Mouse (Mus musculus) Muller cell, postnatal 12 days (primary cell): ENCODE measurements around the gene Phb2.
"Not testable (repeated sequence)": the region's sequence is repeated elsewhere in the genome, so short reads cannot be mapped to it uniquely, and the experiment has no call there.

Source experiments
- DNase-seq: peaks from one replicate; pipeline ENCODE4 v3.0.0-alpha.2; 2015; ENCODE audit errors: inconsistent ontology term

The Phb2 gene

DNA sequence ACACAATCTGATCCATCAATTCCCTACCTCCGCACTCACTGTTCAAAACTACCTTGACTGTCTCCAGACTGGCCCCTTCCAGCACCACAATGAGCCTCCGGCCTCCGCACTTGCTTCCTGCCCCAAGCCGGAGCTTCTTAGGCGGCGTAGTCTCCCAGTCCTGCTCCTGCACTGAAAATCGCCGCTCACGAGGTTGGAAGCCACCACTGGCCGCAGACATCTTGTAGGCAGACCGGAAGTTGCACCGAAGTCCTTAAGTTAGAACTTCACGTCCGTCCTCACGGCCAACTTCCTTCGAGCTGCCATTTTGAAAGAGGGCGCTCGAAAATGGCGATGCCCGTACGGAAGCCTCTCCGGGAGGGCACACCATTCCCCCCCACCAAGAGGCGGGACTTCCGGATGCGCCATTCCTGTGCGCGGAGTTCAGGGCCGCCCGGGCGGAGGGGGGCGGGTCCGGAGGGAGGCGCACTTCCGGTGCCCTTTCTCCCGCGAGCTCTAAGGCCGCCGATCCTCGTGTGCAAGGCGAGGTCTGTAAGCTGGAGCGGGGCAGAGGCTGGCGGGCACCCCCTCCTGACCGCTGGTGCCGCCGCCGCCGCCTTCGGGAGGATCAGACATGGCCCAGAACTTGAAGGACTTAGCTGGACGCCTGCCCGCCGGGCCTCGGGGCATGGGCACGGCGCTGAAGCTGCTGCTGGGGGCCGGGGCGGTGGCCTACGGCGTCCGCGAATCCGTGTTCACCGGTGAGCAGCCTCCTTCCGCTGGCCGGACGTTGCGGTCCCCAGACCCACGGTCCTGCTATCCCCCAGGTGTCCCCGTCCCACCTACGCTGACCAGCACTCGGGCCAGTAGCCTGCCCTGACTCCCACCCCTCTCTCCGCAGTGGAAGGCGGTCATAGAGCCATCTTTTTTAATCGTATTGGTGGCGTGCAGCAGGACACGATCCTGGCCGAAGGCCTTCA, at the start of gene Phb2, which contains the start of gene Emg1:
Gene Phb2, plus strand, starts transcription at position 513 of the 959 bp plus-strand sequence.
Gene Emg1, minus strand, starts transcription at position 355 of the 959 bp plus-strand sequence.
- DNase-seq, result peak; percentile 99

DNA sequence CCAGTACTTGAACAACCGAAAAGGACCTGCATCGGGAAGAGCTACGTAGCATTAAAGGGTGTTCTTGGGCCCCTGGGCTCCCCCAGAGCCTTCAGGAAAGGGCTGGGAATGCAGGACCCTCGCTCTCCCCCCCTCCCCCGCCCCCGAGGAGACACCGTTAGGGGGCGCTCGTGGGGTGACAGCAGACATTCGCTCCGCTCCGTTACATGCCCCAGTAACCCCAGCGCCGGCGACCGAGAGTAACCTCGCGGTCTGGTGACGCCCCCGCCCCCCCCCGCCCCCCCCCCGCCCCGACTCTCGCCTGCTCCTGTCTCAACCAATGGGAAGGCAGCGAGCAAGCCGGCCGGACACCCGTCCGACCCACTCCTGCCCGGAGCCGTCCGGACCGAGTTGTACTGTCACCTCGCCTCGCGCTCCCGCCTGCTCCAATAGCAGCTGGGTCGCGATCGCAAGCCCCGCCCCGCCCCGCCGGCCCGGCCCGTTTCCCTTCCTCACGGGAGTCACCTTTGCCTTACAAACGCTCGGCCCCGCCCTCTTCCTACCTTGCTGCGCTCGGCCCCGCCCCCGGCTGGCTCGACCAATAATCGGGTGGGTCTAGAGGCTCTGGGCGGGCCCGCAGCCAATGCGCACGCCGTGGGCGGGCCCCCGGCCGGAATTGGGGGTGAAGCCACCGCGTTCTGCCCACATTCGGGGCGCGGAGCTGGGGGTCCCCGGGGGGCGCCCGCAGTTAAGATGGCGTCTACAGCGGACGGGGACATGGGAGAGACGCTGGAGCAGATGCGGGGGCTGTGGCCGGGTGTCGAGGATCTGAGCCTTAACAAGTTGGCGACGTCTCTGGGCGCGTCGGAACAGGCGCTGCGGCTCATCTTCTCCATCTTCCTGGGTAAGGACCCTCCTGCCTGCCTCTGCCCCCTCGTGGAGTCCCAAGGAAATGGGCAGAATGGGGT, 49.4 kb upstream of the Phb2 start, which contains the start of gene Lpcat3:
Gene Lpcat3, plus strand, starts transcription at position 551 of the 947 bp plus-strand sequence.
- peak; percentile 100 for DNase-seq

DNA sequence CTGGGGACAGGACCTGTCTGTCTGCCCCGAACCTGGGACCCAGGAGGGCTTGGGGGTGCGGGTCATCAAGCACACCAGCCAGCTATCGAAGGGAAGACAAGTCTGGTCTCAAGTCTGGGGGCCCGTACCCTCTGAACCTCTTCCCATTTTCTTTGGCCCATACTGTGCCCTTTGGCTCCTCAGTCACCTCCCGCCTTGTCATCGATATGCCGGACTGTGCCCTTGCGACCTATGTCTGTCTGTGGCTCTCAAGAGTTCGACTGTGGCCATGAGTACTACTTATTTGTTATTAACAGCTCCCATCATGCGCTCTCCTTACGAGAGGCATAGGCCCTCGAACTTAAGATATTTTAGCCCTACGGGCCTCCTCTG, 48.7 kb upstream of the Phb2 start:
- no peak for DNase-seq

DNA sequence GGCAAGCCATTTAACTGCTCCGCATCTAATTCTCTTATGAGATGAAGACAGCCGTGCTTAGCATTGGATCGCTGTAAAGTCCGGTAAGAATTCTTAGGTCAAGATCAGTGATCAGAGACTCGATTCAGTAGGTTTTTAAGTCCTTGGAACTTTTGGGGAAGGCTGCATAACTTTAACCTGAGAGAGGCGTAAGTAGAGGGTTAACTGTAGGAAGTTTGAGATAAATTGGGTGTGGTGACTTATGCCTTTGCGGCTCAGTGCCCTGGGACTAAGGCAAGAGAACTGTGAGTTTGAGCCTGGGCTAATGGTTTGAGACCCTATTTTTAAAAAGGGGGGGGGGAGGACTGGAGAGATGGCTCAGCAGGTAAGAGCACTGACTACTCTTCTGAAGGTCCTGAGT, 47.9 kb upstream of the Phb2 start:
- DNase-seq, result no peak

DNA sequence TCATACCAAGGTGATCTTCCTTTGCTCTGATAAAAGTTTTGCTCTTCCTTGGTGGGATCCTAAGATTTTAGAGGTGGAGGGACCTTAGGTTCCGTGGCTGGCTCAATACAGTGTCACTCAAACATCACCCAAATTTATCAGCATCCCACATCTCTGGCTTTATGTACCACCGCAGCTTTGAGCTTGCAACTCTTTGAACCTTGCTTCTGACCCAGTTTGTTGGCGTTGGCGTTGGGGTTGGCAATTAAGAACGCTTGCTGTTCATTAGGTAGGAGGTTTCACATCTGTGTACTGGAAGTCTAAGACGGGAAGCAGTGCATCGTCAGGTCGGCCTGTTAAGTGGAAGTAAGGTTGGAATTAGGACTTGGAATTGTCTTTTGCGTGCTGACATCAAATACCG, 47.1 kb upstream of the Phb2 start:
- no peak for DNase-seq

DNA sequence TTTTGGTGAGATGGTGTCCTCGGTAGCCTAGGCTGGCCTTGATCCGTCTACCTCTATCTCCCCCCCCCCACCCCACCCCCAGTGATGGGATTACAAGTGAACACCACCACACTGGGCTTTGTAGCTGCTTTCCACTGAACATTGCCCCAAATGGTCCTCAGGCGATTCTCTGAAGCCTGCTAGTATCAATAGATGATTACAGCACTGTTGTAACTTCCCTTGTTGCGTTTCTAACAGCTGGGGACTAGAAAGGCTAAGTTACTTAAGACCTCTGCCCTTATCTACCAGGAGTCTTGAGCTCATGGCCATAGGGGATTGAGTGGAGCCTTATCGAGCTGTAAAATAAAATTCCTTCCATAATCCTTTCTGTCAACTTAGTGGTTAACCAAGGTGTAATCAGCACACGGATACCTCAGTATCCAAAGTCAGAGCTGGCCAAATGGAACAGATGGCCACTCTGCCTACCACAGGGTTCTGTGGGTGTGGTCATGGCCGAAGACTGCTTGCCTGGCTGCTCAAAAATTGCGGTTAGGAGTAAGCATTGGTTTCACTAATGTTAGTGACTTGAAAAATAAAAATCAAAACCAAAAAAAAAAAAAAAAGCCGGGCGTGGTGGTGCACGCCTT, 42.8 kb upstream of the Phb2 start:
- no peak for DNase-seq

DNA sequence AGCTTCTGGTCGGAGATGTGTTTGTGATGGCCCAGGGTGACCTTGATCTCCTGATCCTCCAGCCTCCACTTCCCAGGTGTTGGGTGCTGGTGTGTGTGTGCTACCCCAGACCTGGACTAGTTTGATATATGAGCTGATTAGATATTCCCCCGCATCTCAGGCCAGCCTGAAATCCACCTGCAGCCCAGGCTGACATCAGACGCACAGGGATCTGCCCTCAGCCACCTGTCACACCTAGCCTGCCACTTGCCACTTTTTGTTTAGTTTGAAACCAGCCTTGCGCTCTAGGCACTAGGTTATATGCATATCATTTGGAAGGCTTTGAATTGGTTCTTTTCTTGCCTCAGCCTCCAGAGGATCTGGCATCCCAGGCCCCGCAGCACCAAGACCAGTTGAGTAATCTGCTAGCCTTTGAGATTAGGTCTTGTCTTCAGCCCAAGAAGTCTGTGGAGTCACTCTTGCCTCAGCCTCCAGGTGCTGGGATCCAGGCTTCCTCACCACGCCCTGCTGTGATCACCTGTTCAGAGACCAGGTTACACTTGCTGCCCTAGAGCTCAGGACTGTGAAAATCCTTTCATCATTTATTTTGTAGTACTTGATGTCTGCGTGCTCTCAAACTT, 41.7 kb upstream of the Phb2 start:
- DNase-seq, result no peak

DNA sequence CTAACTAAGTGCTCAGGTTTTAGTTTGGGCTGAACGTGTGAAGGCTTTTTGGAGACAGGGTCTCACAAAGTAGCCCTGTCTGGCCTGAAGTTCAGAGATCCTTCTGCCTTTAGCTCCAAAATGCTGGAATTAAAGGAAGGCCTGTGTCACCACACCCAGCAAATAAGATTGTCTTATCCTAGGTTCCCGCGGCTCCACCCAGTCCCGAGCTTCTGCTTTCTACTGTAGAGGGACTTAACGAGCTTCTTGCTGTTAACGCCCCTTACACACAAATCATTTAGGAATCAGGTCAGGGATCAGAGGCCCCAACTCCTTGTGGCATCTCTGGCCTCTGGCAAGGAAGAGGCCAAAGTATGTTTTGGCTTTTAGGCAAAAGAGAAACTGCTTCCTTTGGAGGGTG, 40.0 kb upstream of the Phb2 start:
- no peak for DNase-seq

DNA sequence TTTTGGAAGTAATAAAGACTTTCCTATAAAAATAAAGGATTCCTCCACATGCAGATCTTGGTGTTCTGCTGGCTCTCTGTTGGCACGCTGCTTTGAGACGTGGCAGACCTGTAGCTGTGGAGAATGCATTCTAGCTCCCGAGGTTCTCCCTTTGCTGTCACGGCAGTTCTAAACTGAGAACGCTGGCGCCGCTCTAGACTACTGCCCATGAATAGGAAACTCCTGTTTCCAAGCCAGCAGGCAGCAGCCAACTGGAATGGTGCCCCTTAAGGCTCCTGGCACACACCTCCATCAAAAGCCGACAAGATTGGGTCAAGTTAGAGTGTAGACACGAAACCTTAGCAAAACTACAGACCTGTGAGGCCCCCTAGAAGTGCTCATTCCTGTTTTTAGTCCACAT, 38.5 kb upstream of the Phb2 start:
- no peak for DNase-seq

DNA sequence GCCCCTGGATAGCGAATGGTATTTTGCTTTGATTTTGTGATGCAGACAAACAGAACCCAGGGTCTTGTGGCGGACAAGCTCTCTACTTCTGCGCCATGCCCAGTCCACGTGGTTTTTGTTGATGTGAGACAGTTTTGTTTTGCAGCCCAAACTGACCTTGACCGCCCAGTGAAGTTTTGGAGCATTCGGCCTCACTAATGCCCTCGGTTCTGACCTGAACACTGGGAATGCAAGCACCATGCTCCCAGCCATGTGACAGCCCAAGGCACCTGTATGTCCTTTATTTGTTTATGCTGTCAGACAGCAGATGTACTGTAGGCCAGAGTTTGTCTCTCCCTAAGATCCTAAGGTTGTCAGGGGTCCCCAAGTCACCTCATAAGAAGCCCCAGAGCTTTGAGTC, 37.5 kb upstream of the Phb2 start:
- DNase-seq, result no peak

DNA sequence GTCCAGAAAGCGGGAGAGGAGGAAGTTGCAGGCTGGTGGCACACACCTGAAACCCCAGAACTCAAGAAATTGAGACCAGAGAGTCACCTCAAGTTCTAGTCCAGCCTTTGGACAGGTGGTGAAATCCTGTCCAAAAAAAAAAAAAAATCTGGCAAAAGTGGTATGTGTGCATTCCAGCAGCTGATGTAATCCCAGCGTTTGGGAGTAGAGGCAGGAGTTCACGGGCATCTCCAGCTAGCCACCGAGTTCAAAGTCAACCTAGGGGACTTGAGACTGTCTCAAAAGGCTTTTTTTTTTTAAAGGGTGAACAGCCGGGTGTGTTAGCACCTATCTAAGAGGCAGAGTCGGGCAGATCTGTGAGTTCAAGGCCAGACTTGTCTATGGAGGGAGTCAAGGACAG, 36.0 kb upstream of the Phb2 start:
- no peak for DNase-seq

DNA sequence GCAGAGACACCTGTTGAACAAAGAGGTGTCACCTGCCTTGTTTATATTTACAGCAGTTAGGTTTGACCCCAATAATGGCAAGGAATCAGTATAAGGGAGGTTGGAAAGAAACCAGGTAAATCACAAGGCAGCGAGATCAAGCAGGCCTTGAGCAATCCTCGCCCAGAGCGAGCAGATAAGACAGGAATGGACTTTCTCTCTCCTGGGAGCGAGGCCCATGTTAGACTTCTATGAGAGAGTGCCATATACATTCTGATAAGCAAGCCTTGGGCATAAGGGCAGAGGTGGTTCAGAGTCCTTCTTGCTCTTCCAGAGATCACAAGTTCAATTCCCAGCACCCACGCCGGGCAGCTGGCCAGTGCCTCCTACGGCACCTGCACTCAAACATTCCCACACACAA, 33.4 kb upstream of the Phb2 start:
- no peak for DNase-seq

DNA sequence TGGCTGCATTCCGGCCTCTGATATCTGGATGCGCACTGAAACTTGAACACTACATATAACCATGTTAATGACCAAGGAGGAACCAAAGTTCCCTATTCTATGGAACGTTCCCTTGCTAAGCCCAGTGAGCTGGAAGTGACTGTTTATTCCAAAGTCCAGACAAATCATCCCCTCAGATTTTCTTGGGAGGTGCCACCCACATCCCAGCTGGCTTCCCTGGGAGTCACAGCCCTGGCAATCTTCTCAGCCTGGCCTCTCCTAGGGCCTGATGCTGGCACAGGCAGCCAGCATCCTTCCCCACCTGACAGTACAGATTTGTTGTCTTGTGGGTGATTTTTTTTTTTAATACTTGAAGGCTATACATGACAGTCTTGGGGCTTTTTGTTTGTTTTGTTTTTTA, 32.6 kb upstream of the Phb2 start:
- DNase-seq, result no peak

DNA sequence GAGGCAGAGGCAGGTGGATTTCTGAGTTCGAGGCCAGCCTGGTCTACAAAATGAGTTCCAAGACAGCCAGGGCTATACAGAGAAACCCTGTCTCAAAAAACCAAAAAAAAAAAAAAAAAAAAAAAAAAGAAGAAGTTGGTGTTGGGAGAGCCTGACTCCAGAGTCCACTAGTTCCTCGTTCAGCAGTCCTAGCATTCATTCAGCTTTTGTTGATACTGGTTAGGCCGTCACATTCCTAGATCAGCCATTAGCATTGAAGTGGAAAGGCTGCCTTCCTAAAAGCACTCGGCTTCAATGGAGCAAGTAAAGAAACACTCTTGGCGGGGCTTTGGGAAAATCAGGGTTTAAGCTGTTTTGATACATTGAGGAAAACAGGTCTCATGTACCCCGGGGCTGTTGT, 29.8 kb upstream of the Phb2 start:
- peak; percentile 37 for DNase-seq

DNA sequence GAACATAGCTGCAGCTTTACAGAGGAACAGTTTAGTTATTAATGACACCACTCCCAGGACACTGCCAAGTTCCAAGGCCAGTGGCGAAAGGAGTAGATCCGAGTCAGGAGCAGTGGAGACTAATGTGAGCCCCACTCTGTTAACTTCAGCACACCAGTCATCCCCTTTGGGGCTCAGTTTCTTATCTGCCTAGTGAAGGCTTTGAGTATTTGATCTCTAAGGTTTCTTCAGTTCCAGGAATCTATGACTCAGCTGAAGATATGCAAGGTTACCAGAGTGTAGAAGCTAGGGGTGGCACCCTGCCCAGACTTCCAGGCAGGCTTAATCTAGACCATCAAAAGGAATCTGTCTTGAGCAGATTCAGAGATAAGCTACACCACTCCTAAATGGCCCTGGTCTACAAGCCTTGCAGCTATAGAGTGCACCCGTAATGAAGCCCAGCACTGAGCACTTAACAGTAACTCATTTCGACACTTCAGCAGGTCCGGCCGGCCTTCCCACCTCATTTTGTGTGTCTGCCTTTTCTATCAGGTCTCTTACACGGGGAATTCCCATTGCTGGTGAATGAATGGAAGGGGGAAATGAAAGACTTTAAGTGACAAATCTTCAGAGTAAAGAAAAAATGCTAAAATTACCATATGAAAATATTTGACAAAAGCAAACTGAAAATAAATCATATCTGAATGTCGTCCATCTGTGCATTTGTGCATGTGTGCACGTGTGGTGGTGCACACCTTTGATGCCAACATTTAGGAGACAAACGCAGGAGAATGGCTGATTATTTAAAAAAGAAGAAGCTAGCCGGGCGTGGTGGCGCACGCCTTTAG, 28.3 kb upstream of the Phb2 start:
- peak; percentile 92 for DNase-seq

DNA sequence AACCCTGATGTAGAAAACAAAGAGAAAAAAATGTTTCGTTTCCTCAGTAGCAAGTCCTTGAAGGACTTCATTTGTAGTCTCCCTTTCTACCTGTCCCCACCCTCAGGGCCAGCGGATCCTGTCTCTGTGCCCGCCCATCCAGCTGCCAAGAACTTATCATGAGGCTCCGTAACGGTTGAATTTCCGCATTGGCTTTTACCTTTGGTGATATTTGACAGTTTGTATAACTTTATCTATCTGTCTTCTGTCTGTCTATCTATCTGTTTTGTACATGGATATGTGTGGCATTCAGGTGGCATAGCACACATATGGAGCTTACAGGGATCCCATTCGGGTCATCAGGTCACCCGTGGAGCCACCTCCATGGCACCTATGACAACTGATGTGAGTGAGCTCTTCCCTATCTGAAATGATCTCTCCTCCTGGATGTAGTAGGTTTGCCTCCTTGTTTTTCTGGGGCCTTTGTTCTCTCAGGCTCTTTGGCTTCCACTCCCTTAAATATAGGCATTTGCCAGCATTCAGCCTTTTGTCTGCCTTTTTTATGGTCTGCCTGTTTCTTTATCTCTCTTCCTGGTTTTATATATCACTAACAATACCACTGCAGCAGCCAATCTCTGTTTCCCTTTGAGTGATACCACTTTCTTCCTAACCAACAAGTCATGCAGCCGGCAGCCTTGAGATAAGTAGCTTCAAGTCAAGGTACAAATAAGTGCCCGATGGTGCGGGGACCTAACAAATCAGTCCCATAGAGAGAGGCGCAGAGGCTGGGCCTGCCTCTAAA, 26.3 kb upstream of the Phb2 start:
- DNase-seq, result no peak

DNA sequence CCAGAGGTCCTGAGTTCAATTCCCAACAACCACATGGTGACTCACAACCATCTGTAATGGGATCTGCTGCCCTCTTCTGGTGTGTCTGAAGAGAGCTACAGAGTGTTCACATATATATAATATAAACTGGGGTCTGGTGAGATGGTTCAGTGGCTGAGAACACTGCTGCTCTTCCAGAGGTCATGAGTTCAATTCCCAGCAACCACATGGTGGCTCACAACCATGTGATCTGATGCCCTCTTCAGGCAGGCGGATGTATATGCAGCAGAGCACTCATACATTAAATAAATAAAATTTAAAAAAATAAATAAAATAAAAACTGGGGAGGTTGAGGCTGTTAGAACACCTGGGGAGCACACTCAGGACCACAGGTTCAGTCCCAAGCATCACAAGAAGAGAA, 25.5 kb upstream of the Phb2 start:
- not testable (repeated sequence) for DNase-seq

DNA sequence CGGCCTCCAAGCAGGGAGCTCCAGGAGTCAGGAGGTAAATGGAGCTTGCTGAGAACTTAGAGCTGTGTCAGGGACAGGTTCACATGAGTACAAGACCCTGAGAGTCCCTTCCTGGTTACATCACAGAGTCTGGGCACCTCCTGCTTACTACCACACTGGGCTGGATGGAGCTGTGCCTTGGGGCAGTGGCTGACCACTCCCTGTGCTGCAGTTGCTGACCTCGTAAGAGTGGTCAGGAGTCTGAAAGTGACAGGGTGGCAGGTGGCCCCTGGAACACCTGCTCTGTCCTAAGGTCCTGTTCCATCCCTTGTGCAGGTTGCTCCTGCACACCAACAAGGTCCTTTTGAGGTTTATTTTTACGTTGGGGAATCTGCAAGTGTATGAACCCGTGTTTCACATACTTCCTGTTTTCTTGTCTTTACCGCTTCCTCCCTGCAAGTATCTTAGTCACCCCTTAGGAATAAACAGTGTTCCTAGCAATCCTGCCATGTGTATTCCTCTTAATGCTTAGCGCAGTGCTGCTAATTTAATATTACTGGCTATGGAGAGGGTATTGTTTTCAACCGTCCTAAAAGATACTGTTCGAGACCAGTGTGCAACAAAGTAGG, 23.9 kb upstream of the Phb2 start:
- no peak for DNase-seq

DNA sequence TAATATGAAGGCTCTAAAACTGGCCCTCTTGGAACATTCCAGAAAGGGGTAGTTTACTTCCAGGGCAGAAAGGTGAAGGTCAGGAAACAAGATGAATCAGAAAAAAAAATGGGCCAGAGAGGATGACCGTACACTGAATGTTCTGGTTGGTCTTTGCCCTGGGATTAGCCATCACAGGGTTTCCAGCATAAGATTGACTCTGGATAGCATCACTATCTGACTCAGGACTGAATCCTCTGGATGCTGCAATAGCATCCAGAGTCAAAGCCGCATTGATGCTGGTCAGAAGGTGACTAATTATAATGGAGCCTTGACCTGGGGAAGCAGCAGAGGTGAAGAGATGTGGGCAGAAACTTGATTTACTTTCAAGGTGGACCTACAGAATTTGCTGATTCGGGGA, 23.1 kb upstream of the Phb2 start:
- DNase-seq, result no peak
